Mouse (Mus musculus) E14TG2a.4 (cell line): ENCODE data around the gene Dapl1.

ENCODE experiments used
- CTCF ChIP-seq: conservative IDR thresholded peaks from 2 replicates; pipeline ENCODE4 v1.5.1; 2014; ENCODE audit warnings: low read length
- NANOG ChIP-seq: IDR thresholded peaks from 2 replicates; pipeline ENCODE4 v1.6.1; 2014; ENCODE audit warnings: borderline replicate concordance, low read length, mixed read lengths
- POU5F1 ChIP-seq: IDR thresholded peaks from 2 replicates; pipeline ENCODE4 v1.6.1; 2014; ENCODE audit warnings: low read length, borderline replicate concordance

- TF ChIP-seq CTCF (no peak), NANOG (no peak), POU5F1 (no peak)
Measured at GRCm38 (mm10) chr2:59439824-59440223, 44.6 kb upstream of the Dapl1 start.
